In the genomic region with DNA sequence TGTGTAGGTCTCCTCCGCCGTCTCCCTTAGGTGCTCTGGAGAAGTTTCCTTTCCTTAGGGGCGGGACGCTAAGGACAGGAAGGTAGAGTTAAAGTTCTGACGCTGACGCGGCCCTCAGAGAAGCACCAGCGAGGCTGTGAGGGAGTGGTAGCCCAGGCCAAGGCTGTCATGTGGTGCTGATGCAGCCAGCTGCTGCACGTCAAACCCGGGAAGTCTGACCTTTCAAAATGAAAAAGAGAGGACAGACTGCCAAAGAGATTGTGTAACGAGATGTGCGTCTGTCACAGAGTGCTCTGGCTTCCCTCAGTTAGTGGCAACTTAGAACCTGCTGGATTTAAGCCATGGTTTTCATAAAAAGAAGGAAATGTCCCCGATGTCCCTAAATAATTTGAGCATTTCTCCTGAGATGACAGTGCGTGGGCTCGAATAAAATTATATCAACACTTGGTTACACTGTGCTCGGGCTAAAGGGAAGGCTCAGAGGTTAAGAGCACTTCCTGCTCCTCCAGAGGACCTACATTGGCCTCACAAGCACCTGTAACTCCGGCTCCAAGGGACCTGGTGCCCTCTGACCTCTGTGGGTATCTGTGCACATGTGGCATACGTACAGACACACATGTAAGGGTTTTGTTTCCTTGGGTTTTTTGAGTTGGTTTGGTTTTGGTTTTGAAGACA, we compare ENCODE assay signal across 9 mouse cellular contexts. TPM values are rescaled to one million over a fixed set of nuclear protein-coding genes. Genes with fewer than 3 reads are reported as not detected.
DNase-seq lines count a peak whose midpoint lies in the region; ATAC-seq and TF ChIP-seq lines count a peak whose summit lies in the region.
"Had no signal": no experiment of that assay in that cellular context is flagged by ENCODE, and none has a peak within 500 bp of the region (broad histone marks: within the 10 kb centered on the region; RNA-seq: fewer than 3 reads in every experiment).

No protein-coding gene starts in this region.

- no peak overlapping the region for H3K4me3 ChIP-seq in heart, embryonic 10.5 days
- H3K4me3 ChIP-seq in heart, embryonic 15.5 days, result no peak overlapping the region
- no peak overlapping the region for H3K4me3 ChIP-seq in liver, postnatal 0 days (ENCODE audit: low read depth, low read length)
- no peak overlapping the region for H3K4me3 ChIP-seq in midbrain, embryonic 10.5 days
- no peak overlapping the region for H3K4me3 ChIP-seq in forebrain, embryonic 16.5 days (replicated peaks; ENCODE audit: low read length)
- H3K4me3 ChIP-seq in hindbrain, postnatal 0 days (ENCODE audit: low read length), result no peak overlapping the region
- H3K4me3 ChIP-seq: neural tube, embryonic 12.5 days had no signal

- H3K27ac ChIP-seq in heart, embryonic 10.5 days, result no peak overlapping the region
- H3K27ac ChIP-seq in heart, embryonic 15.5 days, result peak overlapping the region; percentile 53
- peak overlapping the region; percentile 1; the same call in 1 of the 2 replicates for H3K27ac ChIP-seq in liver, postnatal 0 days (ENCODE audit: low read depth)
- H3K27ac ChIP-seq in midbrain, embryonic 10.5 days (replicated peaks), result no peak overlapping the region
- no peak overlapping the region for H3K27ac ChIP-seq in forebrain, embryonic 16.5 days (ENCODE audit: low read length)
- H3K27ac ChIP-seq in hindbrain, postnatal 0 days, result no peak overlapping the region
- H3K27ac ChIP-seq: neural tube, embryonic 12.5 days had no signal

- no peaks in the 10 kb centered on the region for H3K27me3 ChIP-seq in heart, embryonic 10.5 days (ENCODE audit: insufficient read depth, poor library complexity, severe bottlenecking)
- H3K27me3 ChIP-seq in heart, embryonic 15.5 days, result no peaks in the 10 kb centered on the region
- H3K27me3 ChIP-seq in liver, postnatal 0 days (ENCODE audit: insufficient read depth, low read length), result no peaks in the 10 kb centered on the region
- H3K27me3 ChIP-seq in midbrain, embryonic 10.5 days (ENCODE audit: low read depth, poor library complexity, severe bottlenecking), result no peaks in the 10 kb centered on the region
- H3K27me3 ChIP-seq in forebrain, embryonic 16.5 days (replicated peaks; ENCODE audit: control insufficient read depth, insufficient read depth, low read length), result no peaks in the 10 kb centered on the region
- H3K27me3 ChIP-seq in hindbrain, postnatal 0 days (ENCODE audit: insufficient read depth, low read length), result no peaks in the 10 kb centered on the region
- H3K27me3 ChIP-seq: neural tube, embryonic 12.5 days had no signal

- H3K9me3 ChIP-seq in heart, embryonic 10.5 days, result no peaks in the 10 kb centered on the region
- H3K9me3 ChIP-seq in heart, embryonic 15.5 days (replicated peaks), result no peaks in the 10 kb centered on the region
- H3K9me3 ChIP-seq in liver, postnatal 0 days (ENCODE audit: low read length), result no peaks in the 10 kb centered on the region
- no peaks in the 10 kb centered on the region for H3K9me3 ChIP-seq in midbrain, embryonic 10.5 days (replicated peaks)
- H3K9me3 ChIP-seq in forebrain, embryonic 16.5 days (ENCODE audit: control insufficient read depth, low read length), result no peaks in the 10 kb centered on the region
- H3K9me3 ChIP-seq in hindbrain, postnatal 0 days (ENCODE audit: low read length), result no peaks in the 10 kb centered on the region
- H3K9me3 ChIP-seq: neural tube, embryonic 12.5 days had no signal

- peaks cover 8% of the 10 kb centered on the region; the same call in 1 of the 2 replicates for H3K4me1 ChIP-seq in heart, embryonic 10.5 days
- H3K4me1 ChIP-seq in heart, embryonic 15.5 days (replicated peaks), result peaks cover 39% of the 10 kb centered on the region
- peaks cover 9% of the 10 kb centered on the region for H3K4me1 ChIP-seq in liver, postnatal 0 days (ENCODE audit: insufficient read depth)
- H3K4me1 ChIP-seq in midbrain, embryonic 10.5 days, result no peaks in the 10 kb centered on the region
- peaks cover 5% of the 10 kb centered on the region; the same call in 1 of the 2 replicates for H3K4me1 ChIP-seq in forebrain, embryonic 16.5 days (replicated peaks; ENCODE audit: control insufficient read depth, insufficient read depth, low read length)
- H3K4me1 ChIP-seq in hindbrain, postnatal 0 days (ENCODE audit: insufficient read depth, low read length), result no peaks in the 10 kb centered on the region
- H3K4me1 ChIP-seq: neural tube, embryonic 12.5 days had no signal

- 0 out of 2 replicates have a peak, but pooled peaks have one; percentile 24 for ATAC-seq in heart, embryonic 15.5 days (replicated peaks; ENCODE audit: insufficient number of reproducible peaks, insufficient read depth, low FRiP score, low read depth)
- peak; percentile 16; the same call in 1 of the 2 replicates for ATAC-seq in liver, postnatal 0 days
- ATAC-seq in forebrain, embryonic 16.5 days, result no peak
- no peak for ATAC-seq in hindbrain, postnatal 0 days

- WGBS in heart, embryonic 10.5 days, result 72% methylated on average over 18 of the region's 18 CpGs
- 51% methylated on average over 18 of the region's 18 CpGs for WGBS in heart, embryonic 15.5 days
- 70% methylated on average over 18 of the region's 18 CpGs for WGBS in liver, postnatal 0 days (ENCODE audit: insufficient replicate concordance)
- WGBS in midbrain, embryonic 10.5 days, result 90% methylated on average over 18 of the region's 18 CpGs
- WGBS in forebrain, embryonic 16.5 days, result 85% methylated on average over 18 of the region's 18 CpGs
- 84% methylated on average over 18 of the region's 18 CpGs for WGBS in hindbrain, postnatal 0 days

- TF ChIP-seq CTCF in liver, postnatal 0 days (IDR thresholded peaks at IDR 0.05; ENCODE audit: low read depth), result no peak
- TF ChIP-seq CTCF in hindbrain, postnatal 0 days (IDR thresholded peaks at IDR 0.05; ENCODE audit: low read depth), result no peak

- DNase-seq in heart, adult 11 months, result peak; percentile 99
- no peak for DNase-seq in heart, embryonic 10.5 days (ENCODE audit: low spot score)
- peak; percentile 79 for DNase-seq in adipocyte (ENCODE audit: low spot score)
- no peak for DNase-seq in liver, postnatal 0 days
- no peak for DNase-seq in midbrain, embryonic 10.5 days (ENCODE audit: low spot score)
- DNase-seq in hindbrain, postnatal 0 days (ENCODE audit: low spot score), result no peak

- peaks cover 84% of the 10 kb centered on the region for H3K36me3 ChIP-seq in heart, embryonic 10.5 days
- peaks cover 33% of the 10 kb centered on the region for H3K36me3 ChIP-seq in heart, embryonic 15.5 days
- H3K36me3 ChIP-seq in liver, postnatal 0 days (replicated peaks; ENCODE audit: insufficient read depth, low read length), result peaks cover 78% of the 10 kb centered on the region
- peaks cover 91% of the 10 kb centered on the region for H3K36me3 ChIP-seq in midbrain, embryonic 10.5 days
- peaks cover 34% of the 10 kb centered on the region for H3K36me3 ChIP-seq in forebrain, embryonic 16.5 days (ENCODE audit: control insufficient read depth, insufficient read depth)
- H3K36me3 ChIP-seq in hindbrain, postnatal 0 days (ENCODE audit: insufficient read depth, low read length), result peaks cover 33% of the 10 kb centered on the region

- TF ChIP-seq EP300 in liver, postnatal 0 days (IDR thresholded peaks at IDR 0.05; ENCODE audit: low read depth), result no peak

- no peak overlapping the region for H3K9ac ChIP-seq in heart, embryonic 15.5 days
- H3K9ac ChIP-seq in liver, postnatal 0 days (replicated peaks), result no peak overlapping the region
- H3K9ac ChIP-seq in forebrain, embryonic 16.5 days (replicated peaks; ENCODE audit: low read depth, low read length), result no peak overlapping the region
- no peak overlapping the region for H3K9ac ChIP-seq in hindbrain, postnatal 0 days (replicated peaks; ENCODE audit: low read length)
- H3K9ac ChIP-seq: neural tube, embryonic 12.5 days had no signal

- no peak overlapping the region for H3K4me2 ChIP-seq in heart, embryonic 15.5 days
- no peak overlapping the region for H3K4me2 ChIP-seq in liver, postnatal 0 days (ENCODE audit: low read depth, low read length)
- no peak overlapping the region for H3K4me2 ChIP-seq in forebrain, embryonic 16.5 days (ENCODE audit: low read length)
- no peak overlapping the region for H3K4me2 ChIP-seq in hindbrain, postnatal 0 days (ENCODE audit: low read depth, low read length)
- H3K4me2 ChIP-seq: neural tube, embryonic 12.5 days had no signal

RNA-seq across cellular contexts. Expression of a gene that starts 9.1 kb away (rescaled TPM):
- 82.8 and 108 TPM in 2 replicates for polyA plus RNA-seq in heart, embryonic 10.5 days (2016; fragmentation: Nextera tagmentation; extraction: Ambion mirVana)
- 98.6 and 103 TPM in 2 replicates for polyA plus RNA-seq in heart, embryonic 15.5 days (2015; fragmentation: Nextera tagmentation; extraction: Ambion mirVana)
- 79.7 and 86.6 TPM in 2 replicates for polyA plus RNA-seq in liver, postnatal 0 days (2015; fragmentation: Nextera tagmentation; extraction: Ambion mirVana)
- 88.6 and 103 TPM in 2 replicates for polyA plus RNA-seq in midbrain, embryonic 10.5 days (2016; fragmentation: Nextera tagmentation; extraction: Ambion mirVana)
- polyA plus RNA-seq in forebrain, embryonic 16.5 days (2015; fragmentation: Nextera tagmentation; extraction: Ambion mirVana), result 161 and 219 TPM in 2 replicates
- 141 and 163 TPM in 2 replicates for total RNA-seq in hindbrain, postnatal 0 days (2014; rRNA removed)
- 133 and 144 TPM in 2 replicates for polyA plus RNA-seq in hindbrain, postnatal 0 days (2015; fragmentation: Nextera tagmentation; extraction: Ambion mirVana)

RNA-seq across cellular contexts. Expression of a gene that starts 20.7 kb away (rescaled TPM):
- polyA plus RNA-seq in heart, embryonic 10.5 days (2016; fragmentation: Nextera tagmentation; extraction: Ambion mirVana), result 41.4 and 44.2 TPM in 2 replicates
- polyA plus RNA-seq in heart, embryonic 15.5 days (2015; fragmentation: Nextera tagmentation; extraction: Ambion mirVana), result 30.2 and 38.5 TPM in 2 replicates
- polyA plus RNA-seq in liver, postnatal 0 days (2015; fragmentation: Nextera tagmentation; extraction: Ambion mirVana), result 11.0 and 11.8 TPM in 2 replicates
- 53.9 and 57.7 TPM in 2 replicates for polyA plus RNA-seq in midbrain, embryonic 10.5 days (2016; fragmentation: Nextera tagmentation; extraction: Ambion mirVana)
- polyA plus RNA-seq in forebrain, embryonic 16.5 days (2015; fragmentation: Nextera tagmentation; extraction: Ambion mirVana), result 52.2 and 52.5 TPM in 2 replicates
- total RNA-seq in hindbrain, postnatal 0 days (2014; rRNA removed), result 26.1 and 32.0 TPM in 2 replicates
- 44.0 and 44.6 TPM in 2 replicates for polyA plus RNA-seq in hindbrain, postnatal 0 days (2015; fragmentation: Nextera tagmentation; extraction: Ambion mirVana)

RNA-seq across cellular contexts. Expression of a gene that starts 28.6 kb away (rescaled TPM):
- 69.5 and 80.8 TPM in 2 replicates for polyA plus RNA-seq in heart, embryonic 10.5 days (2016; fragmentation: Nextera tagmentation; extraction: Ambion mirVana)
- 43.7 and 53.7 TPM in 2 replicates for polyA plus RNA-seq in heart, embryonic 15.5 days (2015; fragmentation: Nextera tagmentation; extraction: Ambion mirVana)
- polyA plus RNA-seq in liver, postnatal 0 days (2015; fragmentation: Nextera tagmentation; extraction: Ambion mirVana), result 9.8 and 10.3 TPM in 2 replicates
- 85.5 and 98.8 TPM in 2 replicates for polyA plus RNA-seq in midbrain, embryonic 10.5 days (2016; fragmentation: Nextera tagmentation; extraction: Ambion mirVana)
- polyA plus RNA-seq in forebrain, embryonic 16.5 days (2015; fragmentation: Nextera tagmentation; extraction: Ambion mirVana), result 122 and 124 TPM in 2 replicates
- total RNA-seq in hindbrain, postnatal 0 days (2014; rRNA removed), result 107 and 121 TPM in 2 replicates
- polyA plus RNA-seq in hindbrain, postnatal 0 days (2015; fragmentation: Nextera tagmentation; extraction: Ambion mirVana), result 138 and 140 TPM in 2 replicates

RNA-seq across cellular contexts. Expression of a gene that starts 29.1 kb away (rescaled TPM):
- polyA plus RNA-seq in heart, embryonic 10.5 days (2016; fragmentation: Nextera tagmentation; extraction: Ambion mirVana), result 70.5 and 83.4 TPM in 2 replicates
- 49.4 and 51.7 TPM in 2 replicates for polyA plus RNA-seq in heart, embryonic 15.5 days (2015; fragmentation: Nextera tagmentation; extraction: Ambion mirVana)
- 25.2 and 26.7 TPM in 2 replicates for polyA plus RNA-seq in liver, postnatal 0 days (2015; fragmentation: Nextera tagmentation; extraction: Ambion mirVana)
- 76.9 and 82.9 TPM in 2 replicates for polyA plus RNA-seq in midbrain, embryonic 10.5 days (2016; fragmentation: Nextera tagmentation; extraction: Ambion mirVana)
- polyA plus RNA-seq in forebrain, embryonic 16.5 days (2015; fragmentation: Nextera tagmentation; extraction: Ambion mirVana), result 50.0 and 57.0 TPM in 2 replicates
- total RNA-seq in hindbrain, postnatal 0 days (2014; rRNA removed), result 19.5 and 49.9 TPM in 2 replicates
- 43.0 and 44.3 TPM in 2 replicates for polyA plus RNA-seq in hindbrain, postnatal 0 days (2015; fragmentation: Nextera tagmentation; extraction: Ambion mirVana)

RNA-seq across cellular contexts. Expression of a gene that starts 46.6 kb away (rescaled TPM):
- 245 and 246 TPM in 2 replicates for polyA plus RNA-seq in heart, embryonic 10.5 days (2016; fragmentation: Nextera tagmentation; extraction: Ambion mirVana)
- polyA plus RNA-seq in heart, embryonic 15.5 days (2015; fragmentation: Nextera tagmentation; extraction: Ambion mirVana), result 177 and 206 TPM in 2 replicates
- 93.1 and 104 TPM in 2 replicates for polyA plus RNA-seq in liver, postnatal 0 days (2015; fragmentation: Nextera tagmentation; extraction: Ambion mirVana)
- polyA plus RNA-seq in midbrain, embryonic 10.5 days (2016; fragmentation: Nextera tagmentation; extraction: Ambion mirVana), result 218 and 220 TPM in 2 replicates
- 264 and 288 TPM in 2 replicates for polyA plus RNA-seq in forebrain, embryonic 16.5 days (2015; fragmentation: Nextera tagmentation; extraction: Ambion mirVana)
- 90.5 and 111 TPM in 2 replicates for total RNA-seq in hindbrain, postnatal 0 days (2014; rRNA removed)
- polyA plus RNA-seq in hindbrain, postnatal 0 days (2015; fragmentation: Nextera tagmentation; extraction: Ambion mirVana), result 344 and 353 TPM in 2 replicates

Comparison
In these comparisons a context has a peak if more than half of its experiments do, and no peak if none do; other contexts are left out.
1. DNase-seq: peak in heart, adult 11 months (single experiment) and adipocyte (single experiment); none in heart, embryonic 10.5 days (single experiment), liver, postnatal 0 days (single experiment), midbrain, embryonic 10.5 days (single experiment) and hindbrain, postnatal 0 days (single experiment).
2. H3K27ac ChIP-seq: peak in heart, embryonic 15.5 days (single experiment) and liver, postnatal 0 days (single experiment); none in heart, embryonic 10.5 days (single experiment), midbrain, embryonic 10.5 days (single experiment), forebrain, embryonic 16.5 days (single experiment) and hindbrain, postnatal 0 days (single experiment).
3. ATAC-seq: peak in heart, embryonic 15.5 days (single experiment) and liver, postnatal 0 days (single experiment); none in forebrain, embryonic 16.5 days (single experiment) and hindbrain, postnatal 0 days (single experiment).